Mouse (Mus musculus) retina, adult 2 months (tissue): ENCODE measurements around the gene Rnf213.

Source experiments
- DNase-seq: peaks from one replicate; pipeline ENCODE4 v3.0.0-alpha.2; 2012; ENCODE audit warnings: low read depth, low spot score

Rnf213 gene

DNA sequence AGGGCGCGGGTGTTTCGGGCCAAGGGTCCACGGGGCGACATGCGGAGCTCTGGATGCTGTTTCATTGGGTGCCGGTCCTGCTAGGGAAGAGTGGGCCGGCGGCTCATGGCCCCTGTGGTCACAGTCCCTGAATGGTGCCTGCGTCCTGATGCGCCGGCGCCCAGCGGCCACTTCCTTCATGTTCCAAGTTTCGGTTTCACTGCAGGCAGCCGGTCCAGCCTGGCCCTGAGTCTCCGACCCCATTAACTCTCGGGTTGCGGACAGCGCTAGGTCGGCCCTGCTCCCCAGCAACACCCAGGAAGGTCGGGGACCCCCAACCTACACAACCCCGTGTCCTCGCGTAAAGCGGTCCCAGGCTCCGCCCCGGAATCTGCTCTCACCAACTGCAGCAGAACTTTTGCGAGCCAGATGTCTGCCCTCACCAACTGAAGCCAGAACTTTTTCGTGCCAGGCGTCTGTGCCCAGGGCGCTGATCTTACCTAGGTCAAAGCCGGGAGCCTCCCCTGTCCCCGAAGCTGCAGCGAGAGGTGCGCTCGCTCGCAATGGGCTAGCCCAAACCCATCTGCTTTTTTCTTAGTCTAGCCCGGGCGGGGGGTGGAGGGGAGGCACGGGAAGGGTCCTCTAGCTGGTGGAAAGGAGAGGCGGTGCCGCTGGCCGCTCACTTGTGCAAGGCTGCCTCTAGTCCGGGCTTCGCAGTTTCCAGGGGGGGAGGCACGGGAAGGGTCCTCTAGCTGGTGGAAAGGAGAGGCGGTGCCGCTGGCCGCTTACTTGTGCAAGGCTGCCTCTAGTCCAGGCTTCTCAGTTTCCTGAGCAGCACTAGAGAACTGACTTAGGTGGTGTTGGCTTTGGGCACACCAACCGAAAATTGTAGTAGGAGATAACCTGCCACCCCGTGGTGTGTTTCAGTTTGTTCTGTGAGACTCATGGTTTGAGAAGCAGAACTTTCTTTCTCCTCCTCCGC lies 2.3 kb upstream of the Rnf213 start:
- no peak for DNase-seq

- no peak for DNase-seq
Observed at GRCm38 (mm10) chr11:119391386-119392000, 1.4 kb upstream of the Rnf213 start.

DNA sequence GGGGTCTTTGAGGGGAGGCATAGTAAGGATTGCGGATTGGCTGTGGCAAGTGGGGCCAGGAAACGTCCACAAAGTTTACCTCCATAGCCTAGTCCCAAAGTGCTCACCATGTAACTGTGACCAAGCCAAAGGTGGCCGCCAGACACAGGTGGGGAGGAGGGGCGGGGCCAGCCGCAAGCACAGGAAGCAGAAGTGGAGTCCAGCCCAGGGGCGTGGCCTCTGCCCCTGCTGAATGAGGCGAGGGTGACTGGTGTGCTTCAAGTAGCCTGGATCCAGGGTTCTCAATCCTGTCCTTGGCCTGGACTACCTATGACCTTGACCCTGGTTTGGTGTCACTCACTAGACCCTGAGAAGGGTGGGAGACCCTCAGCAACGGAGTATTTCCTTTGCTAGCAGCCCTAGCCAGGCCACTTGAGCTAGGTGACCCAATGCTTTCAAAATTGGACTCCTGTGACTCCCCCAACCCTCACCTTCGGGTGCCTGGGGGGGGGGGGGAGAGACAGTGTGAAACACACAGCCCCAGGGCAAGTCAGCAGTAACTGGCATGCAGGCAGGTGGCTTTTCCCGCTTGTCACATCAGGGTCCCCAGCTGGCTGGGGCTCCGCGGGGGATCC lies 792 bp upstream of the Rnf213 start:
- DNase-seq, result no peak

GRCm38 (mm10) chr11:119393483-119393804 lies 544 bp downstream of the Rnf213 start:
- no peak for DNase-seq

DNA sequence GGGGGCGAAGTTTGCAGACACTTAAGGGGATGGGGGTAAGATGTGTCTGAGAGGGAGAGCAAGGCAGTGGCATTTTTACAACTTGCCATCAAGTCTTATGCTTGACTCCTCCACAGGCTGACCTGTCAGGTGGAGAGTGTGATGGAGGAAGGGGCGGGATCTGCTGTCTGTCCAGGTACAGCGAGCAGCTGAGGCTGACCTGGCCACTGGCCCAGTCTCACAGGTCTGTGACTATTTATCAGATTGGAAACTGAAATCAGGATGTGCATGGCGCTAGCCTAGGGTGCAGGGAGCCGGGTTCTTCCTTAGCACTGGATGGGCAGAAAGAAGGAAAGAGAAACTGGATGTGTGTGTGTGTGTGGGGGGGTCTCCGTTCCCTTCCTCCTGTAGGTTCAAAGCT lies 1.3 kb downstream of the Rnf213 start:
- DNase-seq, result no peak

GRCm38 (mm10) chr11:119395394-119395793 lies 2.5 kb downstream of the Rnf213 start:
- no peak for DNase-seq

GRCm38 (mm10) chr11:119395931-119396330 lies 3.0 kb downstream of the Rnf213 start:
- DNase-seq, result no peak

DNA sequence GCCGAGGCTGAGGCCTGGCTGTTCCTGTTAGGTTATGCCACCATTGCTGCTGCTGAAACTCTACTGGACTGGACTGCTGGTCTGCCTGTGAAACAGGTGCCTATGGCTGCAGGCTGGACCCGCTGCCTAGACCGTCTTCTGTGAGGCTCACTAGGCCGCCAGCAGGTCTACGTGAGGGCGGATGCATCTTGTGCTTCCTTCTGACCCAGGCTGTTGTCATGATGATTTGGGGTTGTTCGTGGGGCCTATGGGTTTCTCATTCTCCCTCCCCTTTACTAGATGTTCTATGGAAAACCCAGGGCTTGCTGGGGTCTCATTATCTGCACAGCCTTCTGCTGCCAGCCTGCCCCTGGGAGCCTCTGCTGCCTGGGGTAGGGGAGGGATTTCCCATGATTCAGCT lies 3.6 kb downstream of the Rnf213 start:
- DNase-seq, result no peak

- no peak for DNase-seq
Observed at GRCm38 (mm10) chr11:119402501-119403160, 9.7 kb downstream of the Rnf213 start.

DNA sequence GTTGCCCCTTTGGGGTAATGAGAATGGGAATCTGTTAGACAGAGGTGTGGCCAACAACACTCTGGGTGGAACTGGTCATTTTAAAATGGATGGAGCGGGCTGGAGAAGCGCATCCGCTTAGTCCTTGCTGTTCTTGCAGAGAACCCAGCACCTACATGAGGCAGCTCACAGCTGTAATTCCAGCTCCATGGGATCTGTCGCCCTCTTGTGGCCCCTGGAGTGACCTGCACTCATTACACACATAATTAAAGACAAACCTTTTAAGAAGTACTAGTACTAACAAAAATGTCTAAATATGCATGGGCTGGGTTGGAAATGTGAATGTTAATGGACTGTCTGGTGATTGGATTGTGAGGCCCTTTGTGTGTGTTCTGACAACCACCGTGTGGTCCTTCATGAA lies 11.7 kb downstream of the Rnf213 start:
- DNase-seq, result peak; percentile 23

- no peak for DNase-seq
Observed at GRCm38 (mm10) chr11:119407381-119407780, 14.5 kb downstream of the Rnf213 start.

- DNase-seq, result no peak
Observed at GRCm38 (mm10) chr11:119407977-119408376, 15.1 kb downstream of the Rnf213 start.

- DNase-seq, result no peak
Observed at GRCm38 (mm10) chr11:119419327-119420118, 26.6 kb downstream of the Rnf213 start.

GRCm38 (mm10) chr11:119420426-119420825 lies 27.5 kb downstream of the Rnf213 start:
- DNase-seq, result no peak

GRCm38 (mm10) chr11:119427431-119427830 lies 34.5 kb downstream of the Rnf213 start:
- DNase-seq, result no peak

GRCm38 (mm10) chr11:119427986-119428385 lies 35.1 kb downstream of the Rnf213 start:
- no peak for DNase-seq

GRCm38 (mm10) chr11:119428649-119429136 lies 35.8 kb downstream of the Rnf213 start:
- peak; percentile 69 for DNase-seq

DNA sequence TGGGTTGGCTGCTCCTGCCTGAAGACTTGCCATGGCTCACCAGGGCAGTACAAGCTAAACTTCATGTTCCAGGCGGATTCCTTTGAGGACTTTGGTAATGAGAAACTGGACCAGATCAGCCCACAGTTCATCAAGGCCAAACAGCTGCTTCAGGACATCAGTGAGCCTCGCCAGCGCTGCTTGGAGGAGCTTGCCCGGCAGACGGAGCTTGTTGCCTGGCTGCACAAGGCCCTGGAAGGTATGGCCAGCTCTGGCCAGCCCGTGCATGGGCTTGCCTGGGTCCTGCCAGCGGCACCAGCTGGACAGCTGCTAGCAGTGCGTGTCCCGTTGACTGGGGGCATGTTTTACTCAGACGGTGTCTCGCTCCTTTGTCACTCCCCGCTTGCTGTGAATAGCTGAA lies 38.6 kb downstream of the Rnf213 start:
- DNase-seq, result no peak

- DNase-seq, result no peak
Observed at GRCm38 (mm10) chr11:119432706-119433105, 39.8 kb downstream of the Rnf213 start.

GRCm38 (mm10) chr11:119434316-119434715 lies 41.4 kb downstream of the Rnf213 start:
- DNase-seq, result no peak
